Mouse (Mus musculus): Measurements from ENCODE around the gene Gm906.
"Not testable (repeated sequence)": the region's sequence is repeated elsewhere in the genome, so short reads cannot be mapped to it uniquely, and the experiment has no call there.

The Gm906 gene

GRCm38 (mm10) chr13:50250208-50250607, at the start of gene Gm906:
TSS of gene Gm906 (minus strand) at chr13:50250308.
- not testable (repeated sequence) for DNase-seq (ENCODE audit: low spot score)

DNA sequence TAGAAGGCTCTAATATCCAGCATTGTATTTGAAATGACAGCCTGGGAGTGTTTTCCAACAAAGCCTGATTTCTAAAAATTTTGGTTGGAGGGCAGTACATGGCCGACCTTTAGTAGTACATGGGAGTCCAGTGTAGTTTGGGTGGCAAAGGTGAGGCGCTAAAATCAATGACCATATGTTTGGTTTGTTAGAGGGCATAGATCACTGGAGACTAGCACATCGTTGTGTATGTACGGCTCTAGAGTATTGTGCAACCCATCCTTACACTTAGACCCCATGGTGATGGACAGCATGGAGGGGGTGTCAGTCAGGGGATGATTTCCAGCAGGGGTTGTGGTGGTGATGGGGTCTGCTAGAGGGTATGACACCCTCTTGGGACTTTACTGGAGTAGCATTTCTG, 33.2 kb upstream of the Gm906 start:
- DNase-seq (ENCODE audit: low spot score), result not testable (repeated sequence)

- DNase-seq (ENCODE audit: low spot score), result no peak
Measured at GRCm38 (mm10) chr13:50236487-50236886, 13.6 kb downstream of the Gm906 start.

GRCm38 (mm10) chr13:50211842-50212241, 38.3 kb downstream of the Gm906 start:
- not testable (repeated sequence) for DNase-seq (ENCODE audit: low spot score)

- DNase-seq (ENCODE audit: low spot score), result not testable (repeated sequence)
Measured at GRCm38 (mm10) chr13:50210191-50210590, 39.9 kb downstream of the Gm906 start.

DNA sequence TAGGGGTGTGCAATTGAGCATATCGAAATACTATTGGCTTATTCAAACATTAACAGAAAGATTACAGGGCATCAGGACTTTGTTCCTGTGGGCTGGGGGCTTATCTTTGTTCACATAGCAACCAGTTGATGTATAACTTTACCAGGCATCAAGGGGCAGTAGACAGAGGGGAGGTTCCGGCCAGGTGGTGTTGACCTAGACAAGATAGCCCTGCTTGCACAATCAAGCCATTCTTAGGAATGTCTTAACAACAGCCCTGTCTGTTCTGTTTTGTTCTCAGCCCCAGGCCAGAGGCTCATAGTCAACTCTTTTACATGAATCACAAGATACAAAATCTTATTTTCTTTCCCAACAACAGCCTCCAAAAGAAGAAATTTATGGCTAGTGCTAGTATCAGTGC, 40.5 kb downstream of the Gm906 start:
- DNase-seq (ENCODE audit: low spot score), result not testable (repeated sequence)

- no peak for DNase-seq (ENCODE audit: low spot score)
Measured at GRCm38 (mm10) chr13:50207966-50208365, 42.1 kb downstream of the Gm906 start.

- DNase-seq (ENCODE audit: low spot score), result not testable (repeated sequence)
Measured at GRCm38 (mm10) chr13:50196831-50197230, 53.3 kb downstream of the Gm906 start.
